Mouse (Mus musculus): ENCODE results near the gene Pdhb. TPM values are rescaled to one million over a fixed set of nuclear protein-coding genes. Genes with fewer than 3 reads are reported as not detected.
A peak's percentile ranks its signal among the peaks of the same experiment; 100 is the strongest.
"Not testable (repeated sequence)": the region's sequence is repeated elsewhere in the genome, so short reads cannot be mapped to it uniquely, and the experiment has no call there.

Pdhb gene
- polyA plus RNA-seq, 1 experiment from 2014 or later = 229 TPM

- H3K9me3 ChIP-seq (replicated peaks) = no peaks in the 10 kb centered on the region
- H3K27ac ChIP-seq = no peak overlapping the region
- DNase-seq (ENCODE audit: low spot score) = no peak
- H3K36me3 ChIP-seq = no peaks in the 10 kb centered on the region
- H3K27me3 ChIP-seq (ENCODE audit: low read depth, poor library complexity, severe bottlenecking) = no peaks in the 10 kb centered on the region
- 73% methylated on average over 4 of the region's 4 CpGs for WGBS
- no peaks in the 10 kb centered on the region for H3K4me1 ChIP-seq
- H3K4me3 ChIP-seq = no peak overlapping the region
Observed at GRCm38 (mm10) chr14:8180371-8181035, 7.7 kb upstream of the Pdhb start.

- no peak overlapping the region for H3K27ac ChIP-seq
- H3K27me3 ChIP-seq (ENCODE audit: low read depth, poor library complexity, severe bottlenecking) = no peaks in the 10 kb centered on the region
- H3K36me3 ChIP-seq = no peaks in the 10 kb centered on the region
- no peak for DNase-seq (ENCODE audit: low spot score)
- H3K4me1 ChIP-seq = peaks cover 14% of the 10 kb centered on the region; the same call in 1 of the 2 replicates
- WGBS = 74% methylated on average over 5 of the region's 5 CpGs
- no peaks in the 10 kb centered on the region for H3K9me3 ChIP-seq (replicated peaks)
- no peak overlapping the region for H3K4me3 ChIP-seq
Observed at GRCm38 (mm10) chr14:8176251-8176650, 3.4 kb upstream of the Pdhb start.

- DNase-seq (ENCODE audit: low spot score) = no peak
- Histone ChIP-seq H3K27me3 (ENCODE audit: low read depth, poor library complexity, severe bottlenecking) (no peaks in the 10 kb centered on the region), H3K9me3 (replicated peaks) (no peaks in the 10 kb centered on the region), H3K27ac (no peak overlapping the region), H3K4me3 (no peak overlapping the region), H3K36me3 (peaks cover 14% of the 10 kb centered on the region), H3K4me1 (peaks cover 14% of the 10 kb centered on the region; the same call in 1 of the 2 replicates)
- WGBS = 86% methylated on average over 5 of the region's 5 CpGs
Observed at GRCm38 (mm10) chr14:8174634-8175033, 1.8 kb upstream of the Pdhb start.

GRCm38 (mm10) chr14:8173542-8174250 is 871 bp upstream of the Pdhb start:
- Histone ChIP-seq H3K4me1 (peaks cover 14% of the 10 kb centered on the region; the same call in 1 of the 2 replicates), H3K36me3 (peaks cover 24% of the 10 kb centered on the region), H3K4me3 (peak overlapping the region; percentile 90), H3K27ac (peak overlapping the region; percentile 51)
- not testable (repeated sequence) for H3K9me3 ChIP-seq (replicated peaks); DNase-seq (ENCODE audit: low spot score); H3K27me3 ChIP-seq (ENCODE audit: low read depth, poor library complexity, severe bottlenecking)
- WGBS = 36% methylated on average over 7 of the region's 7 CpGs

- DNase-seq (ENCODE audit: low spot score) = no peak
- H3K36me3 ChIP-seq = peaks cover 86% of the 10 kb centered on the region
- 85% methylated on average over 7 of the region's 7 CpGs for WGBS
- H3K27ac ChIP-seq = no peak overlapping the region
- H3K27me3 ChIP-seq (ENCODE audit: low read depth, poor library complexity, severe bottlenecking) = no peaks in the 10 kb centered on the region
- no peaks in the 10 kb centered on the region for H3K4me1 ChIP-seq
- no peaks in the 10 kb centered on the region for H3K9me3 ChIP-seq (replicated peaks)
- no peak overlapping the region for H3K4me3 ChIP-seq
Observed at GRCm38 (mm10) chr14:8164463-8164862, 8.4 kb downstream of the Pdhb start.

GRCm38 (mm10) chr14:8161777-8162176 is 11.0 kb downstream of the Pdhb start:
- 0 out of 2 replicates have a peak, but pooled peaks cover under 1% of the 10 kb centered on the region for H3K4me1 ChIP-seq
- H3K9me3 ChIP-seq (replicated peaks) = no peaks in the 10 kb centered on the region
- 82% methylated on average over 2 of the region's 2 CpGs for WGBS
- no peaks in the 10 kb centered on the region for H3K27me3 ChIP-seq (ENCODE audit: low read depth, poor library complexity, severe bottlenecking)
- peaks cover 63% of the 10 kb centered on the region for H3K36me3 ChIP-seq
- no peak overlapping the region for H3K4me3 ChIP-seq
- no peak for DNase-seq (ENCODE audit: low spot score)
- H3K27ac ChIP-seq = no peak overlapping the region

GRCm38 (mm10) chr14:8159141-8159540 is 13.7 kb downstream of the Pdhb start:
- Histone ChIP-seq H3K4me3 (no peak overlapping the region), H3K4me1 (0 out of 2 replicates have a peak, but pooled peaks cover 2% of the 10 kb centered on the region), H3K9me3 (replicated peaks) (no peaks in the 10 kb centered on the region), H3K36me3 (peaks cover 42% of the 10 kb centered on the region), H3K27ac (no peak overlapping the region), H3K27me3 (ENCODE audit: low read depth, poor library complexity, severe bottlenecking) (no peaks in the 10 kb centered on the region)
- 83% methylated on average over 3 of the region's 3 CpGs for WGBS
- no peak for DNase-seq (ENCODE audit: low spot score)

GRCm38 (mm10) chr14:8158721-8159120 is 14.1 kb downstream of the Pdhb start:
- 91% methylated on average over 3 of the region's 3 CpGs for WGBS
- no peak for DNase-seq (ENCODE audit: low spot score)
- peaks cover 38% of the 10 kb centered on the region for H3K36me3 ChIP-seq
- H3K9me3 ChIP-seq (replicated peaks) = no peaks in the 10 kb centered on the region
- no peaks in the 10 kb centered on the region for H3K27me3 ChIP-seq (ENCODE audit: low read depth, poor library complexity, severe bottlenecking)
- H3K4me1 ChIP-seq = 0 out of 2 replicates have a peak, but pooled peaks cover 2% of the 10 kb centered on the region
- H3K4me3 ChIP-seq = no peak overlapping the region
- H3K27ac ChIP-seq = no peak overlapping the region

- Histone ChIP-seq H3K4me3 (no peak overlapping the region), H3K4me1 (0 out of 2 replicates have a peak, but pooled peaks cover 2% of the 10 kb centered on the region), H3K9me3 (replicated peaks) (no peaks in the 10 kb centered on the region), H3K27ac (0 out of 2 replicates have a peak overlapping the region, but pooled peaks have one; percentile 11), H3K36me3 (peaks cover 24% of the 10 kb centered on the region), H3K27me3 (ENCODE audit: low read depth, poor library complexity, severe bottlenecking) (no peaks in the 10 kb centered on the region)
- whole genome bisulfite sequencing = 38% methylated on average over 3 of the region's 3 CpGs
- no peak for DNase-seq (ENCODE audit: low spot score)
Observed at GRCm38 (mm10) chr14:8156947-8157346, 15.9 kb downstream of the Pdhb start.

- 87% methylated on average over 3 of the region's 3 CpGs for WGBS
- H3K27ac ChIP-seq = no peak overlapping the region
- H3K4me1 ChIP-seq = 0 out of 2 replicates have a peak, but pooled peaks cover 2% of the 10 kb centered on the region
- H3K27me3 ChIP-seq (ENCODE audit: low read depth, poor library complexity, severe bottlenecking) = no peaks in the 10 kb centered on the region
- H3K4me3 ChIP-seq = no peak overlapping the region
- DNase-seq (ENCODE audit: low spot score) = no peak
- H3K36me3 ChIP-seq = peaks cover 21% of the 10 kb centered on the region
- H3K9me3 ChIP-seq (replicated peaks) = no peaks in the 10 kb centered on the region
Observed at GRCm38 (mm10) chr14:8154072-8154471, 18.8 kb downstream of the Pdhb start.

GRCm38 (mm10) chr14:8151757-8152156 is 21.1 kb downstream of the Pdhb start:
- whole genome bisulfite sequencing = 95% methylated on average over 5 of the region's 5 CpGs
- peaks cover 2% of the 10 kb centered on the region; the same call in 1 of the 2 replicates for H3K4me1 ChIP-seq
- no peak overlapping the region for H3K27ac ChIP-seq
- H3K9me3 ChIP-seq (replicated peaks) = no peaks in the 10 kb centered on the region
- DNase-seq (ENCODE audit: low spot score) = no peak
- H3K27me3 ChIP-seq (ENCODE audit: low read depth, poor library complexity, severe bottlenecking) = no peaks in the 10 kb centered on the region
- H3K4me3 ChIP-seq = no peak overlapping the region
- H3K36me3 ChIP-seq = peaks cover 25% of the 10 kb centered on the region

GRCm38 (mm10) chr14:8148842-8149241 is 24.0 kb downstream of the Pdhb start:
- no peaks in the 10 kb centered on the region for H3K9me3 ChIP-seq (replicated peaks)
- no peaks in the 10 kb centered on the region for H3K27me3 ChIP-seq (ENCODE audit: low read depth, poor library complexity, severe bottlenecking)
- H3K36me3 ChIP-seq = peaks cover 40% of the 10 kb centered on the region
- H3K27ac ChIP-seq = no peak overlapping the region
- 90% methylated on average over 8 of the region's 8 CpGs for WGBS
- no peak for DNase-seq (ENCODE audit: low spot score)
- H3K4me3 ChIP-seq = no peak overlapping the region
- H3K4me1 ChIP-seq = peaks cover 11% of the 10 kb centered on the region; the same call in 1 of the 2 replicates

- no peak overlapping the region for H3K27ac ChIP-seq
- H3K9me3 ChIP-seq (replicated peaks) = no peaks in the 10 kb centered on the region
- WGBS = 88% methylated on average over 11 of the region's 11 CpGs
- no peak overlapping the region for H3K4me3 ChIP-seq
- no peaks in the 10 kb centered on the region for H3K27me3 ChIP-seq (ENCODE audit: low read depth, poor library complexity, severe bottlenecking)
- H3K36me3 ChIP-seq = peaks cover 42% of the 10 kb centered on the region
- no peak for DNase-seq (ENCODE audit: low spot score)
- peaks cover 11% of the 10 kb centered on the region; the same call in 1 of the 2 replicates for H3K4me1 ChIP-seq
Observed at GRCm38 (mm10) chr14:8146611-8147223, 26.1 kb downstream of the Pdhb start.
